Mouse (Mus musculus): ENCODE results near the gene Gtf2ird1. TPM values are rescaled to one million over a fixed set of nuclear protein-coding genes. Genes with fewer than 3 reads are reported as not detected.

Gene Gtf2ird1
- polyA plus RNA-seq, 1 experiment, result 94.2 TPM

- no peak overlapping the region for H3K4me3 ChIP-seq (ENCODE audit: low read depth, low read length)
- no peaks in the 10 kb centered on the region for H3K36me3 ChIP-seq (ENCODE audit: control insufficient read depth, insufficient read depth, low read length, poor library complexity, severe bottlenecking)
- H3K27ac ChIP-seq (ENCODE audit: insufficient read depth, low read length), result no peak overlapping the region
- no peaks in the 10 kb centered on the region for H3K27me3 ChIP-seq (ENCODE audit: control insufficient read depth, insufficient read depth, low read length, poor library complexity, severe bottlenecking)
- no peaks in the 10 kb centered on the region for H3K9me3 ChIP-seq (replicated peaks; ENCODE audit: control insufficient read depth, insufficient read depth, low read length, poor library complexity, severe bottlenecking)
- no peak for TF ChIP-seq CTCF (IDR thresholded peaks at IDR 0.05; ENCODE audit: low read depth, low read length)
- no peak for TF ChIP-seq EP300 (IDR thresholded peaks at IDR 0.05; ENCODE audit: insufficient read depth, low read depth, low read length)
- no peak for TF ChIP-seq POLR2A (IDR thresholded peaks at IDR 0.05; ENCODE audit: insufficient read depth, low read length)
- no peak overlapping the region for H3K9ac ChIP-seq (ENCODE audit: low read depth, poor library complexity, severe bottlenecking)
- no peaks in the 10 kb centered on the region for H3K4me1 ChIP-seq (ENCODE audit: control insufficient read depth, insufficient read depth, low read length)
These were observed 40.5 kb upstream of the Gtf2ird1 start for GRCm38 (mm10) chr5:134497026-134497425.

GRCm38 (mm10) chr5:134495796-134496195 is 39.3 kb upstream of the Gtf2ird1 start:
- Histone ChIP-seq H3K4me1 (ENCODE audit: control insufficient read depth, insufficient read depth, low read length) (no peaks in the 10 kb centered on the region), H3K27me3 (ENCODE audit: control insufficient read depth, insufficient read depth, low read length, poor library complexity, severe bottlenecking) (no peaks in the 10 kb centered on the region), H3K36me3 (ENCODE audit: control insufficient read depth, insufficient read depth, low read length, poor library complexity, severe bottlenecking) (no peaks in the 10 kb centered on the region), H3K27ac (ENCODE audit: insufficient read depth, low read length) (no peak overlapping the region), H3K9ac (ENCODE audit: low read depth, poor library complexity, severe bottlenecking) (no peak overlapping the region), H3K9me3 (replicated peaks; ENCODE audit: control insufficient read depth, insufficient read depth, low read length, poor library complexity, severe bottlenecking) (no peaks in the 10 kb centered on the region), H3K4me3 (ENCODE audit: low read depth, low read length) (no peak overlapping the region)
- TF ChIP-seq EP300 (IDR thresholded peaks at IDR 0.05; ENCODE audit: insufficient read depth, low read depth, low read length) (no peak), CTCF (IDR thresholded peaks at IDR 0.05; ENCODE audit: low read depth, low read length) (no peak), POLR2A (IDR thresholded peaks at IDR 0.05; ENCODE audit: insufficient read depth, low read length) (no peak)

GRCm38 (mm10) chr5:134494142-134494541 is 37.6 kb upstream of the Gtf2ird1 start:
- Histone ChIP-seq H3K9ac (ENCODE audit: low read depth, poor library complexity, severe bottlenecking) (no peak overlapping the region), H3K27me3 (ENCODE audit: control insufficient read depth, insufficient read depth, low read length, poor library complexity, severe bottlenecking) (no peaks in the 10 kb centered on the region), H3K4me3 (ENCODE audit: low read depth, low read length) (no peak overlapping the region), H3K27ac (ENCODE audit: insufficient read depth, low read length) (no peak overlapping the region), H3K9me3 (replicated peaks; ENCODE audit: control insufficient read depth, insufficient read depth, low read length, poor library complexity, severe bottlenecking) (no peaks in the 10 kb centered on the region), H3K36me3 (ENCODE audit: control insufficient read depth, insufficient read depth, low read length, poor library complexity, severe bottlenecking) (no peaks in the 10 kb centered on the region), H3K4me1 (ENCODE audit: control insufficient read depth, insufficient read depth, low read length) (no peaks in the 10 kb centered on the region)
- TF ChIP-seq CTCF (IDR thresholded peaks at IDR 0.05; ENCODE audit: low read depth, low read length) (peak; percentile 99), POLR2A (IDR thresholded peaks at IDR 0.05; ENCODE audit: insufficient read depth, low read length) (no peak), EP300 (IDR thresholded peaks at IDR 0.05; ENCODE audit: insufficient read depth, low read depth, low read length) (0 out of 2 replicates have a peak, but pooled peaks have one; percentile 35)

- H3K9me3 ChIP-seq (replicated peaks; ENCODE audit: control insufficient read depth, insufficient read depth, low read length, poor library complexity, severe bottlenecking), result no peaks in the 10 kb centered on the region
- H3K9ac ChIP-seq (ENCODE audit: low read depth, poor library complexity, severe bottlenecking), result no peak overlapping the region
- no peak overlapping the region for H3K27ac ChIP-seq (ENCODE audit: insufficient read depth, low read length)
- H3K4me3 ChIP-seq (ENCODE audit: low read depth, low read length), result no peak overlapping the region
- no peaks in the 10 kb centered on the region for H3K27me3 ChIP-seq (ENCODE audit: control insufficient read depth, insufficient read depth, low read length, poor library complexity, severe bottlenecking)
- H3K4me1 ChIP-seq (ENCODE audit: control insufficient read depth, insufficient read depth, low read length), result no peaks in the 10 kb centered on the region
- no peaks in the 10 kb centered on the region for H3K36me3 ChIP-seq (ENCODE audit: control insufficient read depth, insufficient read depth, low read length, poor library complexity, severe bottlenecking)
- no peak for TF ChIP-seq EP300 (IDR thresholded peaks at IDR 0.05; ENCODE audit: insufficient read depth, low read depth, low read length)
- TF ChIP-seq CTCF (IDR thresholded peaks at IDR 0.05; ENCODE audit: low read depth, low read length), result no peak
- TF ChIP-seq POLR2A (IDR thresholded peaks at IDR 0.05; ENCODE audit: insufficient read depth, low read length), result no peak
These were observed 36.4 kb upstream of the Gtf2ird1 start for GRCm38 (mm10) chr5:134492956-134493355.

GRCm38 (mm10) chr5:134491712-134492417 is 35.3 kb upstream of the Gtf2ird1 start:
- Histone ChIP-seq H3K27ac (ENCODE audit: insufficient read depth, low read length) (no peak overlapping the region), H3K36me3 (ENCODE audit: control insufficient read depth, insufficient read depth, low read length, poor library complexity, severe bottlenecking) (no peaks in the 10 kb centered on the region), H3K9ac (ENCODE audit: low read depth, poor library complexity, severe bottlenecking) (no peak overlapping the region), H3K4me3 (ENCODE audit: low read depth, low read length) (no peak overlapping the region), H3K27me3 (ENCODE audit: control insufficient read depth, insufficient read depth, low read length, poor library complexity, severe bottlenecking) (no peaks in the 10 kb centered on the region), H3K4me1 (ENCODE audit: control insufficient read depth, insufficient read depth, low read length) (no peaks in the 10 kb centered on the region), H3K9me3 (replicated peaks; ENCODE audit: control insufficient read depth, insufficient read depth, low read length, poor library complexity, severe bottlenecking) (no peaks in the 10 kb centered on the region)
- TF ChIP-seq POLR2A (IDR thresholded peaks at IDR 0.05; ENCODE audit: insufficient read depth, low read length) (no peak), CTCF (IDR thresholded peaks at IDR 0.05; ENCODE audit: low read depth, low read length) (peak; percentile 98)

GRCm38 (mm10) chr5:134491206-134491605 is 34.7 kb upstream of the Gtf2ird1 start:
- no peaks in the 10 kb centered on the region for H3K27me3 ChIP-seq (ENCODE audit: control insufficient read depth, insufficient read depth, low read length, poor library complexity, severe bottlenecking)
- H3K27ac ChIP-seq (ENCODE audit: insufficient read depth, low read length), result no peak overlapping the region
- H3K9me3 ChIP-seq (replicated peaks; ENCODE audit: control insufficient read depth, insufficient read depth, low read length, poor library complexity, severe bottlenecking), result no peaks in the 10 kb centered on the region
- H3K36me3 ChIP-seq (ENCODE audit: control insufficient read depth, insufficient read depth, low read length, poor library complexity, severe bottlenecking), result no peaks in the 10 kb centered on the region
- H3K9ac ChIP-seq (ENCODE audit: low read depth, poor library complexity, severe bottlenecking), result no peak overlapping the region
- TF ChIP-seq EP300 (IDR thresholded peaks at IDR 0.05; ENCODE audit: insufficient read depth, low read depth, low read length) (no peak), CTCF (IDR thresholded peaks at IDR 0.05; ENCODE audit: low read depth, low read length) (no peak), POLR2A (IDR thresholded peaks at IDR 0.05; ENCODE audit: insufficient read depth, low read length) (no peak)
- no peaks in the 10 kb centered on the region for H3K4me1 ChIP-seq (ENCODE audit: control insufficient read depth, insufficient read depth, low read length)
- no peak overlapping the region for H3K4me3 ChIP-seq (ENCODE audit: low read depth, low read length)

Measured in ES-Bruce4 (cell line).